Mouse (Mus musculus) cerebellum, adult 2 months (tissue): ENCODE results near the gene Tm7sf3. TPM values are rescaled to one million over a fixed set of nuclear protein-coding genes. Genes with fewer than 3 reads are reported as not detected.
A peak's percentile ranks its signal among the peaks of the same experiment; 100 is the strongest.

Experiments
- DNase-seq, 2 experiments: peaks; one replicate each; pipeline ENCODE4 v3.0.0; 2021
- H3K27ac ChIP-seq: fragments of 200-500 bp; 2 replicates; pipeline ENCODE4 v1.5.1; 2012; ENCODE audit warnings: low read length, control low read depth, inconsistent platforms; ENCODE audit not compliant: insufficient read depth
- H3K27me3 ChIP-seq: fragments of 200-500 bp; 2 replicates; pipeline ENCODE4 v1.6.1; 2012; ENCODE audit warnings: inconsistent platforms, mild to moderate bottlenecking, low read length, moderate library complexity; ENCODE audit not compliant: control insufficient read depth, insufficient read depth
- H3K4me1 ChIP-seq: fragments of 200-500 bp; 2 replicates; pipeline ENCODE4 v1.6.1; 2011; ENCODE audit warnings: low read length; ENCODE audit not compliant: control insufficient read depth, insufficient read depth
- H3K4me3 ChIP-seq: fragments of 200-500 bp; replicated peaks from 2 replicates; pipeline ENCODE3; 2011; ENCODE audit warnings: mild to moderate bottlenecking, low read depth, low read length, control low read depth; ENCODE audit not compliant: insufficient read depth
- CTCF ChIP-seq: fragments of 200-500 bp; IDR thresholded peaks from 2 replicates; pipeline ENCODE4 v1.5.1; 2011; ENCODE audit warnings: low read depth, mild to moderate bottlenecking, control low read depth, low read length, moderate library complexity, borderline replicate concordance; ENCODE audit not compliant: insufficient read depth
- POLR2A ChIP-seq: fragments of 200-500 bp; IDR thresholded peaks from 2 replicates; pipeline ENCODE4 v1.6.1; 2011; ENCODE audit warnings: low read length, control low read depth, borderline replicate concordance; ENCODE audit not compliant: insufficient read depth
- WGBS: fragments of 180-500 bp; shearing (Covaris S2); methylation state at CpG from one replicate; pipeline ENCODE4 v1.1.7; 2018; 5-methylcytosine and 5-hydroxymethylcytosine counted together
- polyA plus RNA-seq: library from polyadenylated mRNA; depleted of rRNA; stranded (reverse); fragments of >200 nt; gene quantifications from 2 replicates; pipeline ENCODE4 v1.2.3, GENCODE M21; 2012

Gene Tm7sf3
- polyA plus RNA-seq, 1 experiment: 25.2 TPM

- Histone ChIP-seq H3K27ac (peak overlapping the region; percentile 72), H3K27me3 (no peaks in the 10 kb centered on the region), H3K4me3 (peak overlapping the region; percentile 83), H3K4me1 (peaks cover 10% of the 10 kb centered on the region)
- 1% methylated on average over 82 of the region's 82 CpGs for WGBS
- TF ChIP-seq POLR2A (no peak), CTCF (no peak)
- DNase-seq: peak; percentile 82 to 83
These were observed 8.5 kb downstream of the Tm7sf3 start for GRCm38 (mm10) chr6:146634015-146634722.

GRCm38 (mm10) chr6:146633629-146634014 lies 9.0 kb downstream of the Tm7sf3 start:
- 13% methylated on average over 14 of the region's 14 CpGs for WGBS
- H3K4me1 ChIP-seq: peaks cover 10% of the 10 kb centered on the region
- H3K27ac ChIP-seq: peak overlapping the region; percentile 72
- DNase-seq: peak in 1 of 2 experiments; percentile 38
- H3K27me3 ChIP-seq: no peaks in the 10 kb centered on the region
- peak overlapping the region; percentile 83 for H3K4me3 ChIP-seq
- TF ChIP-seq CTCF (no peak), POLR2A (no peak; the same call in 1 of the 2 replicates)

GRCm38 (mm10) chr6:146633097-146633496 lies 9.5 kb downstream of the Tm7sf3 start:
- no peak for TF ChIP-seq POLR2A
- no peak for TF ChIP-seq CTCF
- Histone ChIP-seq H3K27me3 (no peaks in the 10 kb centered on the region), H3K4me3 (peak overlapping the region; percentile 17), H3K27ac (peak overlapping the region; percentile 43; the same call in 1 of the 2 replicates), H3K4me1 (peaks cover 10% of the 10 kb centered on the region)
- DNase-seq: peak; percentile 19 to 36
- WGBS: 40% methylated on average over 8 of the region's 8 CpGs

DNA sequence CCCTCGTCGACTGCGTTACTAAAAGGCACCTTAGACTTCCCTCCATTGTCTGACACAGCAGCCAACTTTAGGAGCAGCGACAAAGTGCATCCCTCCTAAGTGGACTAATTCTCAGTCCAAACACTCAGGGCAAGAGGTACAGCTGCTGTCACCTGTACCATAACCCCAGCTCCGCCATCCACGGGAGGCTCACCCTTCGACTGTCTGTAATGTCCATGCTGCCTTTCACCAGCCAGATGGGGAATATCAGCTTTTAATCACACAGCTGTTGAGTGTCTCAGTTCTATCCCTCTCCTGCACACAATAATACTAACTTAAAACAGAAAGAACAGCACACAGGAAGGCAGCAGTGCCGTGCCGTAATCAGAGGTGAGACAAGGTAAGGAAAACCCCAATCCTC lies 10.2 kb downstream of the Tm7sf3 start:
- H3K4me1 ChIP-seq: peaks cover 10% of the 10 kb centered on the region
- DNase-seq: no peak
- no peaks in the 10 kb centered on the region for H3K27me3 ChIP-seq
- no peak for TF ChIP-seq POLR2A
- no peak for TF ChIP-seq CTCF
- 82% methylated on average over 9 of the region's 9 CpGs for WGBS
- H3K27ac ChIP-seq: no peak overlapping the region
- no peak overlapping the region for H3K4me3 ChIP-seq

- H3K27ac ChIP-seq: no peak overlapping the region
- 88% methylated on average over 8 of the region's 8 CpGs for WGBS
- TF ChIP-seq POLR2A (no peak), CTCF (no peak)
- H3K4me3 ChIP-seq: no peak overlapping the region
- DNase-seq: no peak
- peaks cover 10% of the 10 kb centered on the region for H3K4me1 ChIP-seq
- H3K27me3 ChIP-seq: no peaks in the 10 kb centered on the region
These were observed 10.8 kb downstream of the Tm7sf3 start for GRCm38 (mm10) chr6:146631847-146632246.

DNA sequence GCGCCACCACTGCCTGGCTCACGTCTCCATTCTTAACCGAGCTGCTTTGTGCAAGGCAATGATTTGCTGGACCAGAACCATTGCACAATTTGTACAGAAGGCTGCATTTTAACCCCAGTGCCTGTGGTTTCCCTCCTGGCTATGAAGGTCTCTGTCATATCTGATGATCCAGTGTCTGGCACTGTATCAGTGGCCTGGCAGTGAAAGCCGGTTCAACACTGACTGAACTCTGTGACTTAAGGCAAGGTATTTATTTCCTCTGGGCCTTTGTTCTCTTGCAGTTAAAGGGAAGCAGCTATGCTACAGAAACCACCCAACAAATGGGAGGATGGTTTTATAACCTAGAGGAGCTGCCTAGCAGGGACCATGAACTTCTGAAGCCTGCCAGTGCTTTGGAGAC lies 11.7 kb downstream of the Tm7sf3 start:
- H3K27me3 ChIP-seq: no peaks in the 10 kb centered on the region
- 58% methylated on average over 4 of the region's 4 CpGs for WGBS
- H3K4me3 ChIP-seq: no peak overlapping the region

GRCm38 (mm10) chr6:146629781-146630756 lies 12.6 kb downstream of the Tm7sf3 start:
- Histone ChIP-seq H3K27ac (no peak overlapping the region), H3K4me1 (peaks cover 10% of the 10 kb centered on the region), H3K4me3 (no peak overlapping the region), H3K27me3 (no peaks in the 10 kb centered on the region)
- WGBS: 87% methylated on average over 9 of the region's 9 CpGs
- DNase-seq: no peak
- TF ChIP-seq CTCF: no peak
- no peak for TF ChIP-seq POLR2A

More for the DNA sequence above, 11.7 kb downstream of the Tm7sf3 start:
- Histone ChIP-seq H3K4me1 (peaks cover 10% of the 10 kb centered on the region), H3K27ac (no peak overlapping the region)
- no peak for DNase-seq
- no peak for TF ChIP-seq CTCF
- TF ChIP-seq POLR2A: no peak
